Mouse (Mus musculus) spleen, adult 2 months (tissue): ENCODE results near the gene Ccdc6.

Experiments used
- CTCF ChIP-seq: fragments of 200-500 bp; IDR thresholded peaks from 2 replicates; pipeline ENCODE4 v1.5.1; 2011; ENCODE audit warnings: mild to moderate bottlenecking, inconsistent platforms; ENCODE audit not compliant: insufficient read depth, insufficient read length, insufficient replicate concordance; ENCODE audit errors: extremely low read depth
- POLR2A ChIP-seq: fragments of 200-500 bp; IDR thresholded peaks from 2 replicates; pipeline ENCODE4 v1.6.1; 2011; ENCODE audit warnings: low read depth, low read length, inconsistent platforms

GRCm38 (mm10) chr10:70097291-70097901 lies 475 bp downstream of the Ccdc6 start:
- TF ChIP-seq CTCF (no peak), POLR2A (no peak)
